Mouse (Mus musculus) ES-E14 (cell line): Measurements from ENCODE around the gene Klrb1f.

Source experiments
- CHD2 ChIP-seq: IDR thresholded peaks from 2 replicates; pipeline ENCODE4 v1.6.1; 2014; ENCODE audit warnings: mild to moderate bottlenecking, low read depth, low read length, inconsistent platforms
- ZC3H11A ChIP-seq: IDR thresholded peaks from 2 replicates; pipeline ENCODE4 v1.6.1; 2012; ENCODE audit warnings: low read depth, mild to moderate bottlenecking, inconsistent platforms, low read length, borderline replicate concordance

DNA sequence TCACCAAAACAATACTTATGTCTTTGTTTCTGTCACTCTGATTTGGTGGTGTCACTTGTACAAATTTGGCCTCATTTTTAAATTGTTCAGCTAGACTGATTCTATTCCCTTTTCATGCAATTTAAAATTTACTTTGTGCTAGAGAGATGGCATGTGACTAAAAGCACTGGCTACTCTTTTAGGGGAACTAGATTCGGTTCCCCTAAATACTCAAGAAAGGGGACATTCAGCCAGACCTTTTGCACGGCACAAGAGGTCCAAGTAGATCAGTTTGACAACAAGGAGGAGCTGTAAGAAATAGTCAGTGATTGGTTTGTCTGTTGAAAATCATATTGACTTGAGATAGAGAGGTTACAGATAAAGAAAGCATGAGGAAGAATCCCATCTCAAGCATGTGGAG lies 44.3 kb upstream of the Klrb1f start:
- TF ChIP-seq ZC3H11A (no peak), CHD2 (no peak)
